Mouse (Mus musculus) ovary, adult 2 months (tissue): ENCODE results near the gene Cep19. TPM values are rescaled to one million over a fixed set of nuclear protein-coding genes. Genes with fewer than 3 reads are reported as not detected.

Experiments used
- polyA plus RNA-seq: library from polyadenylated mRNA; depleted of rRNA; stranded (reverse); fragments of >200 nt; gene quantifications from 2 replicates; pipeline ENCODE4 v1.2.3, GENCODE M21; 2012; rRNA removed

Cep19 gene
- polyA plus RNA-seq: 9.7 and 19.0 TPM in 2 replicates

DNA sequence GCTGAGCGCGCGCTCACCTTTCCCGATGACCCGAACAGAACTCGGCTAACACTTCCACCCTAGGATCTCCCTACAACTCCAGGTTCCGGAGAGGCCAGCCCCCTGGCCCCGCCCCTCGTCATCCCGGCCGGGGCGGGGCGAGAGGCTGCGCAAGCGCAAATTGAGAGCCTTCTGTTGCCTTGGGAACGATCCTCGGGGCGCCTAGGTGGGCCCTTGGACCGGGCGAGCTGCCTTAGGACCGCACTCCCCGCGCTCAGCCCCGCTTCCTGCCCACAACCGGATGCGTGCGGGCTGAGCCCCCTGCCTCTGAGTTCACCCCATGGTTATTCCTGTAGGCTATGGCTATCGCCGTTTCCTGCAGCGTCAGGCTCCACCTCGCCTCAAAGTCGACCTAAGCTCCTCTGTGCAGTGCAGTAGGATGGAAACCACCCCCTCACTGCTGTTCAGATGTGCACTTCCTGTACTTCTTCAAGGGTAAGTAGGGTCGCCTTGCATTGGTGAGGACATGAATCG lies at the start of gene Cep19, which contains the start of gene Pigx:
Cep19 (plus strand) TSS at position 163 of the 513 bp plus-strand sequence.
Pigx (minus strand) TSS at position 103 of the 513 bp plus-strand sequence.

DNA sequence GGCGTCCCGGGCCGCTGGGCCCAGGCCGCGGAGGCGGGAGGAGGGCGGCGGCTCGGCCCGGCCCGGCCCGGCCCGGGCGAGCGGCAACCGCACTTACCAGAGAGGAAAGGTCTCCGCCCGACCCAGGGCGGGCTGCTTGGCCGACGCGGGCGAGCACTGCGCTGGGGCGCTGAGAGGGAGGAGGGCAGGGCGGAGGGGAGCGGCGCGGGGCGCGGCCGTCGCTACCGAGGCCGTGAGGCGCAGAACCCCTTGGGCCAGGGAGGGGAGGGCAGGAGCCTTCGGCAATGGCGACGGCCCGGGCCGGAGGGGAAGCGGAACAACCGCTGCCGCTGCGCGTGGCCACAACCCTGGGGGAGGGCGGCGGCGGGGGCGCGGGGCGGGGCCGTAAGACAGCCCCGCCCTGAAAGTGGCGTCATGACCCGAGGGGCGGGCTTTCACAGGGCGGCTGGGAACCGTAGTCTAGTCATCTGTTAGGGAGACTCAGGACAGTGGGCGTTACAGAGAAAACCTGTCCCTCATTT lies 20.5 kb upstream of the Cep19 start, which contains the start of gene Pak2:
Pak2 (minus strand) TSS at position 352 of the 521 bp plus-strand sequence.

Other genes starting within 250 kb of the Cep19 start
- gene Meltf, start 221.0 kb upstream of the Cep19 start, polyA plus RNA-seq: 0.86 and 1.1 TPM in 2 replicates
- gene Pigz, start 165.9 kb upstream of the Cep19 start, polyA plus RNA-seq: 3.1 and 3.5 TPM in 2 replicates
- 130 and 190 TPM in 2 replicates for gene 0610012G03Rik, start 151.3 kb upstream of the Cep19 start, polyA plus RNA-seq
- 6.3 and 7.2 TPM in 2 replicates for gene Ncbp2, start 151.3 kb upstream of the Cep19 start, polyA plus RNA-seq
- 4.7 and 5.2 TPM in 2 replicates for gene Senp5, start 96.5 kb upstream of the Cep19 start, polyA plus RNA-seq
- 17.6 and 23.5 TPM in 2 replicates for gene Pak2, start 20.5 kb upstream of the Cep19 start, polyA plus RNA-seq
- 36.0 and 50.2 TPM in 2 replicates for gene Pigx, start 60 bp upstream of the Cep19 start, polyA plus RNA-seq
- gene Nrros, start 65.8 kb downstream of the Cep19 start, polyA plus RNA-seq: 13.3 and 17.4 TPM in 2 replicates
- gene Bex6, start 80.0 kb downstream of the Cep19 start, polyA plus RNA-seq: not detected in 2 replicates
- gene Fbxo45, start 147.4 kb downstream of the Cep19 start, polyA plus RNA-seq: 5.5 and 6.2 TPM in 2 replicates
- 2.3 and 2.5 TPM in 2 replicates for gene Wdr53, start 147.4 kb downstream of the Cep19 start, polyA plus RNA-seq
- not detected in 2 replicates for gene Smco1, start 171.7 kb downstream of the Cep19 start, polyA plus RNA-seq
- gene Rnf168, start 177.7 kb downstream of the Cep19 start, polyA plus RNA-seq: 10.2 and 12.0 TPM in 2 replicates
- gene Ubxn7, start 232.5 kb downstream of the Cep19 start, polyA plus RNA-seq: 13.4 and 25.9 TPM in 2 replicates